Mouse (Mus musculus) heart, adult 2 months (tissue): ENCODE results near the gene Gm45261. TPM values are rescaled to one million over a fixed set of nuclear protein-coding genes. Genes with fewer than 3 reads are reported as not detected.
A peak's percentile ranks its signal among the peaks of the same experiment; 100 is the strongest.

ENCODE experiments used
- DNase-seq, 2 experiments: peaks; one replicate each; pipeline ENCODE4 v3.0.0; 2021
- H3K27ac ChIP-seq: fragments of 200-600 bp; 2 replicates; pipeline ENCODE4 v1.8.1; 2022
- H3K27me3 ChIP-seq: fragments of 200-500 bp; 2 replicates; pipeline ENCODE4 v1.6.1; 2012; ENCODE audit warnings: mild to moderate bottlenecking, low read length, inconsistent platforms, mixed read lengths; ENCODE audit not compliant: control insufficient read depth, insufficient read depth
- H3K36me3 ChIP-seq: fragments of 200-500 bp; 2 replicates; pipeline ENCODE4 v1.6.1; 2012; ENCODE audit warnings: low read length, inconsistent platforms; ENCODE audit not compliant: control insufficient read depth, insufficient read depth
- H3K4me1 ChIP-seq: fragments of 200-500 bp; 2 replicates; pipeline ENCODE4 v1.6.1; 2011; ENCODE audit warnings: low read length; ENCODE audit not compliant: control insufficient read depth, insufficient read depth
- H3K4me3 ChIP-seq: fragments of 200-600 bp; 2 replicates; pipeline ENCODE4 v1.8.1; 2022
- H3K79me2 ChIP-seq: fragments of 200-500 bp; replicated peaks from 2 replicates; pipeline ENCODE4 v1.6.1; 2012; ENCODE audit warnings: mild to moderate bottlenecking, inconsistent platforms, low read length, moderate library complexity, mixed read lengths; ENCODE audit not compliant: control insufficient read depth, insufficient read depth
- H3K9ac ChIP-seq: fragments of 200-500 bp; 2 replicates; pipeline ENCODE4 v1.6.1; 2012; ENCODE audit warnings: low read depth, mild to moderate bottlenecking, control low read depth, inconsistent platforms, low read length, mixed read lengths
- CTCF ChIP-seq: fragments of 200-600 bp; IDR thresholded peaks from 2 replicates; pipeline ENCODE4 v1.8.1; 2022; ENCODE audit warnings: antibody characterized with exemption, mild to moderate bottlenecking, moderate library complexity
- EP300 ChIP-seq: fragments of 200-500 bp; IDR thresholded peaks from 2 replicates; pipeline ENCODE4 v1.6.1; 2011; ENCODE audit warnings: low read depth, low read length, control low read depth; ENCODE audit not compliant: insufficient read depth
- POLR2A ChIP-seq: fragments of 200-500 bp; IDR thresholded peaks from 2 replicates; pipeline ENCODE4 v1.6.1; 2011; ENCODE audit warnings: mild to moderate bottlenecking, low read depth, low read length, control low read depth; ENCODE audit not compliant: insufficient read depth
- WGBS: fragments of 180-500 bp; shearing (Covaris S2); methylation state at CpG from one replicate; pipeline ENCODE4 v1.1.7; 2018; 5-methylcytosine and 5-hydroxymethylcytosine counted together
- intact Hi-C: fragments of 180-260 bp; cut with DNase I; formaldehyde crosslinking; loops from one replicate; pipeline ENCODE4 v1.15.1; 2025
- polyA plus RNA-seq: library from polyadenylated mRNA; depleted of rRNA; stranded (reverse); fragments of >200 nt; gene quantifications from 2 replicates; pipeline ENCODE4 v1.2.3, GENCODE M21; 2012
- total RNA-seq, 2 experiments: library from RNA; stranded (reverse); gene quantifications; 2 replicates each; pipeline ENCODE4 v1.2.3; 2021

The Gm45261 gene
- total and polyA plus RNA-seq, 3 experiments: not detected

- DNase-seq: no peak
- intact Hi-C loops: no loop called here
- Histone ChIP-seq H3K79me2 (no peaks in the 10 kb centered on the region), H3K36me3 (no peaks in the 10 kb centered on the region), H3K9ac (no peak overlapping the region), H3K27me3 (no peaks in the 10 kb centered on the region), H3K4me3 (no peak overlapping the region), H3K4me1 (peaks cover 1% of the 10 kb centered on the region; the same call in 1 of the 2 replicates), H3K27ac (peak overlapping the region; percentile 66)
- TF ChIP-seq EP300 (no peak), CTCF (no peak), POLR2A (no peak)
- 47% methylated on average over 5 of the region's 5 CpGs for WGBS
Measured at GRCm38 (mm10) chr1:80483419-80483818, 22.2 kb upstream of the Gm45261 start.

- 47% methylated on average over 1 of the region's 1 CpGs for WGBS
- no peak overlapping the region for H3K9ac ChIP-seq
Measured at GRCm38 (mm10) chr1:80474942-80475341, 13.7 kb upstream of the Gm45261 start.

GRCm38 (mm10) chr1:80472395-80472794 is 11.1 kb upstream of the Gm45261 start:
- intact Hi-C loops: no loop called here
- Histone ChIP-seq H3K4me3 (no peak overlapping the region), H3K27me3 (no peaks in the 10 kb centered on the region), H3K4me1 (no peaks in the 10 kb centered on the region), H3K27ac (no peak overlapping the region), H3K36me3 (no peaks in the 10 kb centered on the region), H3K79me2 (no peaks in the 10 kb centered on the region), H3K9ac (no peak overlapping the region)
- no peak for DNase-seq
- TF ChIP-seq CTCF (no peak), EP300 (no peak), POLR2A (no peak)
- WGBS: 82% methylated on average over 1 of the region's 1 CpGs

More at GRCm38 (mm10) chr1:80474942-80475341, 13.7 kb upstream of the Gm45261 start:
- Histone ChIP-seq H3K36me3 (no peaks in the 10 kb centered on the region), H3K27me3 (no peaks in the 10 kb centered on the region), H3K79me2 (no peaks in the 10 kb centered on the region), H3K27ac (no peak overlapping the region), H3K4me3 (no peak overlapping the region), H3K4me1 (no peaks in the 10 kb centered on the region)
- intact Hi-C loops: no loop called here
- DNase-seq: no peak
- TF ChIP-seq CTCF (no peak), EP300 (no peak), POLR2A (no peak)

GRCm38 (mm10) chr1:80459923-80460322 is 1.3 kb downstream of the Gm45261 start:
- H3K79me2 ChIP-seq: no peaks in the 10 kb centered on the region
- no peak overlapping the region for H3K27ac ChIP-seq
- TF ChIP-seq CTCF (no peak), POLR2A (no peak), EP300 (no peak)
- H3K27me3 ChIP-seq: no peaks in the 10 kb centered on the region
- no peaks in the 10 kb centered on the region for H3K36me3 ChIP-seq
- intact Hi-C loops: no loop called here
- H3K4me3 ChIP-seq: no peak overlapping the region
- 84% methylated on average over 1 of the region's 1 CpGs for WGBS
- no peaks in the 10 kb centered on the region for H3K4me1 ChIP-seq
- H3K9ac ChIP-seq: no peak overlapping the region
- no peak for DNase-seq

DNA sequence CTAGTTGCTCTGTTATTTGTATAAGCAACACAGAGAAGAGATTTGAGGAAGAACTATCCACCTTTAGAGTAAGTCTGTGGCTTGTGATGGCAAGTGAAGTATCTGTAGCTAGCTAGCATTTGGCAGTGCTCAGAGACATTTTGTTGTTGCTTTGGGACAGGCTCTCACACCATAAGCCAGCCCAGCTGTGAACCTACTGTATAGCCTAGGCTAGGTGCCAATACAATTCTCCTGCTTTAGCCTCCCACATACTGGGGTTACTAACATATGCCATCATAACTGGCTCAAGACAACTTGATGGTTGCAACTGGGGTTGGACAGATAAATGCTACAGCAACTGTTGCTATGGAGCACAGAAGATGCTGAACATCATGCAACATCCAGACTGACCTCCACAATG is 1.8 kb downstream of the Gm45261 start:
- TF ChIP-seq CTCF (no peak), POLR2A (no peak), EP300 (no peak)
- H3K9ac ChIP-seq: no peak overlapping the region
- H3K27me3 ChIP-seq: no peaks in the 10 kb centered on the region
- DNase-seq: no peak
- no peaks in the 10 kb centered on the region for H3K36me3 ChIP-seq
- no peak overlapping the region for H3K4me3 ChIP-seq
- no peaks in the 10 kb centered on the region for H3K4me1 ChIP-seq
- H3K27ac ChIP-seq: no peak overlapping the region
- H3K79me2 ChIP-seq: no peaks in the 10 kb centered on the region
- intact Hi-C loops: no loop called here

DNA sequence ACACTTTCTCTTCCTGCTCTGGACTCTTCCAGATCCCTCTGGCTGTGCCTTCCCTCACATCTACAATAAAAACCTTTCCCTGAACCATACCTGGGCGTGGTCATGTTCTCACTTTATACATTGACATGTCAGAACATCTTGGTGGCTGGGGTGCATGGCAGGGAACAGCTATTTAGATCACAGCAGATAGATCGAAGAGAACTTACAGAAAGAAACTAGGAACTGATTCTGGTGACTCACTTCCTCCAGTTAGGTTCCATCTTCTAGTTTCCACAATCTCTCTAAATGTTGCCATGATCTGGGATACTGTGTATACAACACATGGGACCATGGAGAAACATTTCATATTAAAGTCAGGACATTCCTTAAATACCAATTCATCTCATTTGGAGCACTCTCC is 7.3 kb downstream of the Gm45261 start:
- no peak for DNase-seq
- no peaks in the 10 kb centered on the region for H3K79me2 ChIP-seq
- TF ChIP-seq CTCF: no peak
- no peak for TF ChIP-seq EP300
- TF ChIP-seq POLR2A: no peak
- H3K9ac ChIP-seq: no peak overlapping the region
- H3K4me3 ChIP-seq: no peak overlapping the region
- WGBS: 50% methylated on average over 2 of the region's 2 CpGs
- no peaks in the 10 kb centered on the region for H3K27me3 ChIP-seq
- intact Hi-C loops: no loop called here
- H3K27ac ChIP-seq: no peak overlapping the region
- no peaks in the 10 kb centered on the region for H3K36me3 ChIP-seq
- no peaks in the 10 kb centered on the region for H3K4me1 ChIP-seq
